Mouse (Mus musculus) C2C12 (cell line): ENCODE results near the gene Adam23. TPM values are rescaled to one million over a fixed set of nuclear protein-coding genes. Genes with fewer than 3 reads are reported as not detected.

Experiments used
- H3K27me3 ChIP-seq: one replicate; pipeline ENCODE4 v1.6.1; 2011; ENCODE audit not compliant: control insufficient read depth, insufficient read depth, insufficient read length
- H3K36me3 ChIP-seq: one replicate; pipeline ENCODE4 v1.6.1; 2011; ENCODE audit not compliant: control insufficient read depth, insufficient read depth
- H3K4me3 ChIP-seq: one replicate; pipeline ENCODE4 v1.5.1; 2011; ENCODE audit warnings: mild to moderate bottlenecking, control low read depth; ENCODE audit not compliant: poor library complexity, insufficient read depth, severe bottlenecking
- H3K79me2 ChIP-seq: one replicate; pipeline ENCODE4 v1.6.1; 2011; ENCODE audit not compliant: control insufficient read depth, insufficient read depth
- H3K79me3 ChIP-seq: one replicate; pipeline ENCODE4 v1.6.1; 2011; ENCODE audit warnings: low read depth, control low read depth
- H3ac ChIP-seq: one replicate; pipeline ENCODE3; 2011; ENCODE audit warnings: low read depth; ENCODE audit not compliant: control insufficient read depth, insufficient read length
- CEBPB ChIP-seq: IDR thresholded peaks from one replicate; pipeline ENCODE4 v1.6.1; 2011; ENCODE audit warnings: low read depth, mild to moderate bottlenecking, control low read depth, moderate library complexity
- CTCF ChIP-seq: IDR thresholded peaks from one replicate; pipeline ENCODE4 v1.5.1; 2011; ENCODE audit not compliant: control insufficient read depth, insufficient read depth, insufficient read length
- FOSL1 ChIP-seq: IDR thresholded peaks from one replicate; pipeline ENCODE4 v1.8.0; 2011; ENCODE audit warnings: mild to moderate bottlenecking, low read length; ENCODE audit not compliant: poor library complexity, insufficient read depth, severe bottlenecking
- MAX ChIP-seq: IDR thresholded peaks from one replicate; pipeline ENCODE4 v1.6.1; 2011; ENCODE audit warnings: mild to moderate bottlenecking, control low read depth
- MYOD1 ChIP-seq: IDR thresholded peaks from one replicate; pipeline ENCODE4 v1.6.1; 2011; ENCODE audit warnings: low read depth; ENCODE audit not compliant: control insufficient read depth, insufficient read length
- MYOG ChIP-seq: IDR thresholded peaks from one replicate; pipeline ENCODE4 v1.6.1; 2011; ENCODE audit not compliant: control insufficient read depth, insufficient read length; ENCODE audit errors: extremely low read depth
- USF1 ChIP-seq: IDR thresholded peaks from one replicate; pipeline ENCODE4 v1.6.1; 2011; ENCODE audit warnings: low read depth, mild to moderate bottlenecking, control low read depth, moderate library complexity
- long read RNA-seq, 2 experiments: library from polyadenylated mRNA; unstranded; transcript quantifications; one replicate each; pipeline ENCODE4 v2.0.0; 2019 to 2020
- polyA plus RNA-seq: library from polyadenylated mRNA; unstranded; fragments of >200 nt; fragmentation: generic; extraction: Trizol; gene quantifications from one replicate; pipeline ENCODE4 v1.2.1, GENCODE M21; 2012; ENCODE audit warnings: missing spikeins

The Adam23 gene
- polyA plus RNA-seq: 0.62 TPM
- long read RNA-seq, experiment 1, partial matches to known transcripts: 1 of 1 reads
- long read RNA-seq, experiment 1, other reads (novel, unspliced or antisense): 0 of 1 reads
- long read RNA-seq, experiment 2, partial matches to known transcripts: 0 of 1 reads
- long read RNA-seq, experiment 2, other reads (novel, unspliced or antisense): 1 of 1 reads

- no peak within 1 kb of the TSS for H3K4me3 ChIP-seq
- no peaks in the 10 kb centered on the region for H3K79me2 ChIP-seq
- H3K79me3 ChIP-seq: no peaks in the 10 kb centered on the region
- TF ChIP-seq CTCF: no peak
- no peak for TF ChIP-seq CEBPB
- TF ChIP-seq MAX: no peak
- TF ChIP-seq USF1: no peak
- TF ChIP-seq MYOG: no peak
- TF ChIP-seq FOSL1: no peak
- TF ChIP-seq MYOD1: no peak
- no peaks in the 10 kb centered on the region for H3K36me3 ChIP-seq
- H3ac ChIP-seq: no peak within 1 kb of the TSS
- H3K27me3 ChIP-seq: peaks cover 12% of the 10 kb centered on the region
These were observed at the start of gene Adam23 for GRCm38 (mm10) chr1:63445656-63446046. TSS of gene Adam23 (plus strand) at chr1:63445891.

GRCm38 (mm10) chr1:63401130-63401529 lies 44.6 kb upstream of the Adam23 start:
- Histone ChIP-seq H3K79me2 (no peaks in the 10 kb centered on the region), H3K79me3 (no peaks in the 10 kb centered on the region), H3ac (no peak overlapping the region), H3K27me3 (no peaks in the 10 kb centered on the region), H3K4me3 (no peak overlapping the region), H3K36me3 (no peaks in the 10 kb centered on the region)
- no peak for TF ChIP-seq CEBPB
- no peak for TF ChIP-seq MYOD1
- TF ChIP-seq USF1: no peak
- TF ChIP-seq MYOG: no peak

DNA sequence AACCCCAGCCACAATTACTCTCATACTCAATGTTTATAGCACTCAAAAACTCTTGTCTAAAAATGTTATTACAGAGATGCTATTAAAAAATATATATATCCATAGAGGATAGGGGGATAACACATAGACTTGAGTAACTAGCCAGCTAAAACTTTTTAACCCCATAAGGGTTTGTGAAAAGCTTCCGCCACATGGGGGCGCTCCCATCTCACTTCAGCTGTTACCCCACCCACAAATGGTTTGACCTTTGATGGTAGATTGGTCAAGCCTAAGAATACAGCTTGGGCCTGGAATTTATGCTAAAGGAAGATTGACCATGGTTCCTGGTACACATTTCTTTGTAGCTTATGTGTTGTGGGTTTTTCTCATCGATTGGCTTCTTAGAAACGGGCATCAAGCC lies 42.1 kb upstream of the Adam23 start:
- Histone ChIP-seq H3K79me3 (no peaks in the 10 kb centered on the region), H3K36me3 (no peaks in the 10 kb centered on the region), H3K79me2 (no peaks in the 10 kb centered on the region), H3ac (no peak overlapping the region), H3K4me3 (no peak overlapping the region), H3K27me3 (no peaks in the 10 kb centered on the region)
- TF ChIP-seq MYOG: no peak
- no peak for TF ChIP-seq CEBPB
- no peak for TF ChIP-seq MAX
- TF ChIP-seq MYOD1: no peak
- TF ChIP-seq CTCF: no peak
- no peak for TF ChIP-seq FOSL1
- TF ChIP-seq USF1: no peak

GRCm38 (mm10) chr1:63408344-63408743 lies 37.3 kb upstream of the Adam23 start:
- no peak for TF ChIP-seq USF1
- no peak for TF ChIP-seq MYOG
- no peak for TF ChIP-seq CTCF
- TF ChIP-seq MYOD1: no peak
- TF ChIP-seq FOSL1: no peak
- TF ChIP-seq CEBPB: no peak
- TF ChIP-seq MAX: no peak
- no peaks in the 10 kb centered on the region for H3K36me3 ChIP-seq
- no peaks in the 10 kb centered on the region for H3K27me3 ChIP-seq
- H3ac ChIP-seq: no peak overlapping the region
- no peak overlapping the region for H3K4me3 ChIP-seq
- no peaks in the 10 kb centered on the region for H3K79me2 ChIP-seq
- no peaks in the 10 kb centered on the region for H3K79me3 ChIP-seq

DNA sequence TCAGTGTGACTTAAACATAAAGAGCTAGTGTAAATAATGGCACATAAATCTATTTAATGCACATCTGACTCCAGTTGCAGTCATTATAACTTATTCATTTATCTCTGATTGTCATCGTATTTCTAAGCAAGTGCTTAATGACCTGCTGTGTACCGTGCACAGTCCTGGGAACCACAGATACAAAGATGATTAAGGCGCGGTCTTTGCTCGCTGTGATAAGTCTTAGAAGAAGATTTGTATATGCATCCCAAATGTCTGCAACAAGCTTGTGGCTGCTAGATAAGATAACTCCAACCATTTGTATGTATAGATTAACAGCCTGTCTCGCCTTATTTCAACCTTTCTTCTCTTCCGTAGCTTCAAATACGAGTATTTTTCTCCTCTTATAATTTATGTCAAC lies 27.2 kb upstream of the Adam23 start:
- Histone ChIP-seq H3K4me3 (no peak overlapping the region), H3K79me2 (no peaks in the 10 kb centered on the region), H3K27me3 (no peaks in the 10 kb centered on the region), H3ac (no peak overlapping the region), H3K79me3 (no peaks in the 10 kb centered on the region), H3K36me3 (no peaks in the 10 kb centered on the region)
- TF ChIP-seq CTCF (no peak), MAX (no peak), MYOG (no peak)

GRCm38 (mm10) chr1:63430668-63431067 lies 15.0 kb upstream of the Adam23 start:
- TF ChIP-seq CEBPB (no peak), USF1 (no peak), FOSL1 (no peak), CTCF (no peak)
- Histone ChIP-seq H3ac (no peak overlapping the region), H3K4me3 (no peak overlapping the region), H3K79me2 (no peaks in the 10 kb centered on the region), H3K79me3 (no peaks in the 10 kb centered on the region), H3K27me3 (no peaks in the 10 kb centered on the region), H3K36me3 (no peaks in the 10 kb centered on the region)
